Mouse (Mus musculus) urinary bladder, postnatal 0 days (tissue): Measurements from ENCODE around the gene Prr23a3. TPM values are rescaled to one million over a fixed set of nuclear protein-coding genes. Genes with fewer than 3 reads are reported as not detected.

ENCODE experiments used
- polyA plus RNA-seq: library from polyadenylated mRNA; unstranded; fragments of >200 nt; fragmentation: Nextera tagmentation; extraction: Ambion mirVana; gene quantifications from 2 replicates; pipeline ENCODE4 v1.2.1, GENCODE M21; 2015

Prr23a3 gene
- not detected in 2 replicates for polyA plus RNA-seq

DNA sequence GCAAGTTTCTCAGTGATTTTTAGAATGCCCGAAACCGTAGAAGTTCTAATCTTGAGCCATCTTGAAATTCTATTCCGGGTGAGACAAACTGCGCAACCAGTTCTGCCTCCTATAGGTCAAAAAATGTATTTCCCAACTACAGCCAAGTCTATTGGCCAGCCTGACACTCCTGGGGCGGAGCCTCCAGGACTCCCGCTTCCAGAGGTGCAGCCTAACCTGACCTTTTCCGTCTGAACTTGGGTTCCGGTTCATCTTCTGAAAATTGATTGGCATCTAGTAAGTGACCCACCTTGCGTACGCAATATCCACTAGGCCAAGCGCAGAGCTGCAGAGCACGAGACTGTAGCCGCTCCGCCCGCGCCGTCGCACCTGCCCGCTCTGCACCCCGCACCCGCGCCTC, at the start of gene Prr23a3:
Gene Prr23a3 (plus strand): TSS at position 197 of the 400 bp plus-strand sequence.

DNA sequence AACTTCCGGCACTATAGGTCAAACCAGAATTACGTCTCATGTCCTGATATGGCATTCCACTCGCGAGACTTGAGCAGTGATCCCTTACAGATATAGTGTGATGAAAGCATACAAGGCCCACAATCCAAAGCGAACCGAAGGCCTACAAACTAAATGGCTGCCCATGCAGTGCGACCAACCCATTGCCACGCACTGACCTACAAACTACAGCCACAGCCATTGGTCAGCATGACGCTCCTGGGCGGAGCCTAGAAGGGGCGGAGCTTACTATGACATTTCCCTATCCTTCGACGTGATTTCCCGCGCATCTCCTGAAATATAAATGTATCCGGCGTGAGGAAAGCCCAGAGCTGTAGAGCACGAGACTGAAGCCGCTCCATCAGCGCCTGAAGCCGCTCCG, 22.4 kb upstream of the Prr23a3 start, which contains the start of gene Prr23a1:
Gene Prr23a1 (plus strand): TSS at position 387 of the 400 bp plus-strand sequence.

DNA sequence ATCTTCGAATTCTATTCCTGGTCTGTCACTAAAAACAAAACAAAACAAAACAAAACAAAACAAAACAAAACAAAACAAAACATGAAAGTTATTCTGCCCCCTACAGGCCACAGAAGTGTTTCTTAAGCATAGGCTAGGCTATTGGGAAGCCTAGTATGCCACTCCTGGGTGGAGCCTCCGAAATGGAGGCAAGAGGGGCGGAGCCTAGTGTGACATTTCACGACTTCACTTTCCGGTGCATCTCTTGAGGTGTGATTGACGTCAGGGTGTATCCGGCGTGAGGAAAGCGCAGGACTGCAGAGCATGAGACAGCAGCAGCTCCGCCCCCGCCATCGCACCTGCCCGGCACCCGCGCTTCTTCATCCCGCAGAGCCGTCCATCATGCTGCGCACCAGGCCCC, 8.4 kb upstream of the Prr23a3 start, which contains the start of gene Prr23a2:
Gene Prr23a2 (plus strand): TSS at position 285 of the 400 bp plus-strand sequence.

DNA sequence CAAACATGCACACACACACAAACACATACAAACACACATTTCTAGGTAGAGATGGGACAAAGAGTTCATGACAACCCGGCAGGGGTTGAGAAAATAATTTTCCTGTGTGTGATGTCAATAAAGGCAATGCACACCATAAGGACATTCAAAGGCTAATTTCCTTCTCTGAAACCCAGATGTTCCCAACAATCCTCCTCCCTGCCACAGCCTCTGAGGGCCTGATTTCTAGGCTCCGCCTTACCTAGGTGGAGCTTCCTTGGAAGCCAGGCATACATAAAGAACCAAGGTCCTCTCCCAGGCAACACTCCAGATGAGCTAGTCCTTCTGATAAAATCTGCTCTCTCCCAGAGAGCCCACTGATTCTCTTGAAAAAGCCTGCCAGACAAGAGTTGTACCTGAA, 38.3 kb downstream of the Prr23a3 start, which contains the start of gene 7420426K07Rik:
Gene 7420426K07Rik (plus strand): TSS at position 301 of the 400 bp plus-strand sequence.

Other genes starting within 250 kb of the Prr23a3 start
- gene Prr23a1, start 22.3 kb upstream of the Prr23a3 start, polyA plus RNA-seq: not detected in 2 replicates
- not detected in 2 replicates for gene Prr23a2, start 8.3 kb upstream of the Prr23a3 start, polyA plus RNA-seq
- gene 7420426K07Rik, start 38.4 kb downstream of the Prr23a3 start, polyA plus RNA-seq: not detected in 2 replicates
- not detected in 2 replicates for gene Foxl2, start 90.5 kb downstream of the Prr23a3 start, polyA plus RNA-seq
- 30.0 and 33.0 TPM in 2 replicates for gene Faim, start 121.6 kb downstream of the Prr23a3 start, polyA plus RNA-seq
- not detected in 2 replicates for gene Gm1123, start 170.9 kb downstream of the Prr23a3 start, polyA plus RNA-seq